Mouse (Mus musculus) embryonic fibroblast, embryonic 13.5 days (primary cell): ENCODE results near the gene Adamts13.

Experiments used
- CTCF ChIP-seq: IDR thresholded peaks from 2 replicates; pipeline ENCODE4 v1.5.1; 2011; ENCODE audit warnings: mild to moderate bottlenecking, control low read depth, low read length, moderate library complexity, borderline replicate concordance; ENCODE audit not compliant: insufficient read depth
- POLR2A ChIP-seq: IDR thresholded peaks from 2 replicates; pipeline ENCODE4 v1.6.1; 2011; ENCODE audit warnings: low read depth, mild to moderate bottlenecking, control low read depth, low read length, moderate library complexity

DNA sequence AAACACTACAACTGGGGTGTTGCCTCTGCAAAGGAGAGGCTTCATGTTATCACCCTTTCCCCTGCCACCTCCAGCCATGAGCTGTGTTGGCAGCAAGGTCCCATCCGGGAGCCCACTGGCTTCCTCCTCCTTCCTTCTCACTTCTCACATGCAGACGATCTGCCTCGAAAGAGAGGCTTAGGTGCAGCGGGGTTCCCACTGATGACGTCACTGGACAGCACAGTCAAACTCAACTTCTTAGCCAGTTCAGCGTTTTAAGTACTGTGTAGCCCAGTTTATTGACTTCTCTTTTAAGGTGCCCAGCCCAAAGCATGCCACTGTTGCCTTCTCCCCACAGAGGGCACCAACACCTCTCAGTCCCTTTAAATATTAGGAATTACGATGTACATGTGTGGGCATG is 34.5 kb downstream of the Adamts13 start:
- TF ChIP-seq CTCF = no peak
- no peak for TF ChIP-seq POLR2A
